Mouse (Mus musculus): ENCODE results near the gene Exoc3l. TPM values are rescaled to one million over a fixed set of nuclear protein-coding genes. Genes with fewer than 3 reads are reported as not detected.

Exoc3l gene
- total RNA-seq, 1 experiment from 2014 or later: 16.0 TPM

GRCm38 (mm10) chr8:105313622-105314402 is 17.9 kb upstream of the Exoc3l start:
- DNase-seq: no peak

- no peak for DNase-seq
Measured at GRCm38 (mm10) chr8:105312891-105313481, 17.1 kb upstream of the Exoc3l start.

- no peak for DNase-seq
Measured at GRCm38 (mm10) chr8:105311718-105312117, 15.8 kb upstream of the Exoc3l start.

- DNase-seq: no peak
Measured at GRCm38 (mm10) chr8:105310118-105310517, 14.2 kb upstream of the Exoc3l start.

GRCm38 (mm10) chr8:105309142-105309847 is 13.4 kb upstream of the Exoc3l start:
- DNase-seq: no peak

GRCm38 (mm10) chr8:105308428-105308827 is 12.5 kb upstream of the Exoc3l start:
- no peak for DNase-seq

- no peak for DNase-seq
Measured at GRCm38 (mm10) chr8:105307670-105308069, 11.8 kb upstream of the Exoc3l start.

- no peak for DNase-seq
Measured at GRCm38 (mm10) chr8:105306146-105306691, 10.3 kb upstream of the Exoc3l start.

GRCm38 (mm10) chr8:105305211-105306145 is 9.6 kb upstream of the Exoc3l start, which contains the start of gene Elmo3:
Gene Elmo3, plus strand, starts transcription at chr8:105305601.
- DNase-seq: peak; percentile 83

GRCm38 (mm10) chr8:105304325-105305210 is 8.7 kb upstream of the Exoc3l start:
- no peak for DNase-seq

- no peak for DNase-seq
Measured at GRCm38 (mm10) chr8:105303874-105304273, 8.0 kb upstream of the Exoc3l start.

- no peak for DNase-seq
Measured at GRCm38 (mm10) chr8:105303396-105303795, 7.5 kb upstream of the Exoc3l start.

GRCm38 (mm10) chr8:105299962-105300361 is 4.1 kb upstream of the Exoc3l start:
- no peak for DNase-seq

GRCm38 (mm10) chr8:105298351-105299252 is 2.7 kb upstream of the Exoc3l start:
- DNase-seq: no peak

- DNase-seq: peak; percentile 97
Measured at GRCm38 (mm10) chr8:105297511-105298192, 1.8 kb upstream of the Exoc3l start, which contains the start of gene E2f4. Gene E2f4, plus strand, starts transcription at chr8:105297663.

GRCm38 (mm10) chr8:105295256-105295655 is 645 bp downstream of the Exoc3l start:
- no peak for DNase-seq

GRCm38 (mm10) chr8:105294776-105295175 is 1.1 kb downstream of the Exoc3l start:
- no peak for DNase-seq

GRCm38 (mm10) chr8:105293405-105293804 is 2.5 kb downstream of the Exoc3l start:
- DNase-seq: no peak

- no peak for DNase-seq
Measured at GRCm38 (mm10) chr8:105292471-105292870, 3.4 kb downstream of the Exoc3l start.

Data from adrenal gland, postnatal 14 days (tissue).